Mouse (Mus musculus) kidney, postnatal 0 days (tissue): ENCODE measurements around the gene Odf4. TPM values are rescaled to one million over a fixed set of nuclear protein-coding genes. Genes with fewer than 3 reads are reported as not detected.
"Not testable (repeated sequence)": the region's sequence is repeated elsewhere in the genome, so short reads cannot be mapped to it uniquely, and the experiment has no call there.

ENCODE experiments used
- ATAC-seq: fragments of 200-750 bp; cut with Nextera tagmentation; replicated peaks from 2 replicates; pipeline ENCODE4 v1.8.0; 2017; ENCODE audit warnings: low read depth, moderate number of reproducible peaks, moderate TSS enrichment, moderate library complexity; ENCODE audit not compliant: low FRiP score
- DNase-seq: peaks from one replicate; pipeline ENCODE4 v3.0.0-alpha.2; 2016; ENCODE audit warnings: low spot score
- H3K27ac ChIP-seq: fragments of 300-500 bp; sonication (generic); 2 replicates; pipeline ENCODE4 v1.5.1; 2014; ENCODE audit warnings: mild to moderate bottlenecking
- H3K27me3 ChIP-seq: fragments of 300-500 bp; sonication (generic); 2 replicates; pipeline ENCODE4 v1.6.1; 2014; ENCODE audit warnings: low read length, mixed read lengths; ENCODE audit not compliant: insufficient read depth
- H3K36me3 ChIP-seq: fragments of 300-500 bp; sonication (generic); 2 replicates; pipeline ENCODE4 v1.6.1; 2014; ENCODE audit warnings: low read length, mixed read lengths; ENCODE audit not compliant: insufficient read depth
- H3K4me1 ChIP-seq: fragments of 300-500 bp; sonication (generic); replicated peaks from 2 replicates; pipeline ENCODE4 v1.6.1; 2014; ENCODE audit warnings: antibody characterized with exemption, low read length, mixed read lengths; ENCODE audit not compliant: insufficient read depth
- H3K4me2 ChIP-seq: fragments of 300-500 bp; sonication (generic); 2 replicates; pipeline ENCODE4 v1.6.1; 2014; ENCODE audit warnings: mild to moderate bottlenecking, low read length, moderate library complexity, mixed read lengths
- H3K4me3 ChIP-seq: fragments of 300-500 bp; sonication (generic); replicated peaks from 2 replicates; pipeline ENCODE4 v1.5.1; 2014; ENCODE audit warnings: low read depth, low read length
- H3K9ac ChIP-seq: fragments of 300-500 bp; sonication (generic); 2 replicates; pipeline ENCODE4 v1.6.1; 2014; ENCODE audit warnings: low read depth, low read length
- H3K9me3 ChIP-seq: fragments of 300-500 bp; sonication (generic); replicated peaks from 2 replicates; pipeline ENCODE4 v1.6.1; 2016; ENCODE audit warnings: low read length, inconsistent platforms, mixed read lengths
- CTCF ChIP-seq: IDR thresholded peaks from 2 replicates; pipeline ENCODE4 v1.5.1; 2016; ENCODE audit warnings: antibody characterized with exemption, low read depth, mild to moderate bottlenecking, moderate library complexity
- WGBS: fragments of 180-500 bp; shearing (Covaris S2); extraction: QIAGEN DNeasy Blood & Tissue Kit; methylation state at CpG from one replicate; pipeline ENCODE4 v1.1.7; 2014; 5-methylcytosine and 5-hydroxymethylcytosine counted together
- polyA plus RNA-seq: library from polyadenylated mRNA; unstranded; fragments of >200 nt; fragmentation: Nextera tagmentation; extraction: Ambion mirVana; gene quantifications from 2 replicates; pipeline ENCODE4 v1.2.1, GENCODE M21; 2015

Odf4 gene
- polyA plus RNA-seq, 1 experiment from 2014 or later = 0.29 TPM

DNA sequence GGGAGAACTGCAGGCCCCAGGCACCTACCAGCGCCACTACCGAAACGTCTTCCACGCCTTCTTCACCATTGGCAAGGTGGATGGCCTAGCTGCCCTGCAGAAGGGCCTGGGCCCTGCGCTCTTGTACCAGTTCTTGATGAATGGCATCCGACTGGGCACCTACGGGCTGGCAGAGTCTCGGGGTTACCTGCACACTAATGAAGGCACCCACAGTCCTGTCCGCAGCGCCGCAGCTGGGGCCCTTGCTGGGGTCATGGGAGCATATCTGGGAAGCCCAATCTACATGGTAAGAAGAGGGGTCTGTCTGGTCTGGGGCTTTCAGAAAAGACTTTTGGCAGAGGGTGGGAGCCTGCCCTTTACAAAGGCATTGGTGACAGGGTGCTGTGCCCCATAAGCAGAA lies 41.9 kb upstream of the Odf4 start:
- Histone ChIP-seq H3K27me3 (no peaks in the 10 kb centered on the region), H3K9ac (0 out of 2 replicates have a peak overlapping the region, but pooled peaks have one; percentile 44), H3K4me1 (peaks cover 6% of the 10 kb centered on the region; the same call in 1 of the 2 replicates), H3K36me3 (no peaks in the 10 kb centered on the region), H3K9me3 (no peaks in the 10 kb centered on the region), H3K4me3 (no peak overlapping the region), H3K27ac (no peak overlapping the region), H3K4me2 (peak overlapping the region; percentile 81)
- TF ChIP-seq CTCF = no peak
- WGBS = 88% methylated on average over 11 of the region's 11 CpGs
- no peak for DNase-seq
- no peak for ATAC-seq

DNA sequence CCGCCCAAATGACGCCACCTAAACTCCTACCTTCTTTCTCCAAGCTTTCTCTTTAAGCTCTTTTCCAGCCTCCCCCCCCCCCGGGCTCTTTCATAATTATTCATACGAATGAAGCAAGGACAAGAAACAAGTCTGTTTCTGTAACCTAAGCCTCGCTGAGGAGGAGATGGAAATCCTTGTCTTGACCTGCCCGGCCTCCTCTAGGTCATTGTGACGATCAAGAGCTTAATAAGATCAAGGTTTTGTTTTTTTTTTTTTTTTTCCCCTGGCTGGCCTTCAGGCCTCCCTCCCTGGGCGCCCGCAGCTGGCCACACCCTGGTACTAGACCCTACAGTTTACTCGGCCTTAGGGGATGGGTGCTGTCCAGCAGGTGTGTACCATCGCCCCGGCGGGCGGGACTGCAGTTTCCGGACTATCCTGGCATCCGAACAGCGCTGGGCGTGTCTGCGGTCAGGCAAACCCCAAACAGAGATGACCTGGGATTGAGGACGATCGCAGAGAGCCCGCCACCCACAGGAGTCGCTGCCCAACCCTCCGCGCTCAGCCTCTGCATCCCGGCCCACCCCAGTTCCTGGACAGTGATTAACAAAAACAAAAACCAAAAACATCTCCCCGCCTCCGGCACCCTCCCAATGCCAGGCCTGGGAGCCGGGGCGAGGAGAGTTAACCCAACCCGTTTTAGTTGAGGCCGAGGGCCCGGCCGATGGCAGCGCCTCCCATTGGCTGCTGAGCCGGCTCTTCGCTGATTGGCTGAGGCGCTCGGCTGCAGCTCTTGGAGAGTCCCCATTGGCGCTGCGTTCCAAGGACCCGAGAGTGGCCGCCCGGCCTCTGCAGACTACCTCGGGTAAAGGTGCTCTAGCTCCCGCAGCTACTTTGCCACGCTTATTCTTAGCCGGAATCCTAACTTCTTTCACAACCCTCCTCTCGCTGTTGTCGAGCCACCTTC lies 40.7 kb upstream of the Odf4 start, which contains the start of gene Slc25a35:
Slc25a35 (plus strand) TSS at position 795 of the 946 bp plus-strand sequence.
- ATAC-seq (peak; percentile 93), DNase-seq (peak; percentile 94)
- H3K4me3 ChIP-seq = peak within 1 kb of the TSS; percentile 43
- TF ChIP-seq CTCF = peak; percentile 42
- H3K27me3 ChIP-seq = no peaks in the 10 kb centered on the region
- H3K9ac ChIP-seq = peak within 1 kb of the TSS; percentile 44
- 1% methylated on average over 50 of the region's 50 CpGs for WGBS
- no peak within 1 kb of the TSS for H3K27ac ChIP-seq
- H3K36me3 ChIP-seq = no peaks in the 10 kb centered on the region
- peaks cover 6% of the 10 kb centered on the region; the same call in 1 of the 2 replicates for H3K4me1 ChIP-seq
- no peaks in the 10 kb centered on the region for H3K9me3 ChIP-seq
- peak within 1 kb of the TSS; percentile 81 for H3K4me2 ChIP-seq

DNA sequence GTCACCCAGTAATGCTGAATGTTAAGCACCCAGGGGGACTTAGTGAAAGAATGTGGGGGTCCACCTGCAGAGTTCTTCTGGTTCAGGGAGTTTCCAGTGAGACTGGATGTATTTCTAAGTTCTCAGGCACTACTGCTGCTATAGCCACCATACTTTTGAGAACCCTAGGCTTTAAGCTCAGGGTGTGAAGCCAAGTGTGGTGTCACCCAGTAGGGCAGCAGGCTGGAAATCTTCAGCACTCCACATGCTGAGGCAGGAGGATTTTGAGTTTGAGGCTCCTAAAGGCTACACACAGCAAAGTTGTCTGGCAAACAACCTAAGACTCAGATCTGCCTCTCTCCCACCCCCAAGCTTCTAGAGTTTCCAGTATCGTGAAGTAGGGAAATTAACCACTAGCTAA lies 39.7 kb upstream of the Odf4 start:
- Histone ChIP-seq H3K27me3 (no peaks in the 10 kb centered on the region), H3K27ac (no peak overlapping the region), H3K4me1 (peaks cover 6% of the 10 kb centered on the region; the same call in 1 of the 2 replicates), H3K9me3 (no peaks in the 10 kb centered on the region), H3K4me3 (no peak overlapping the region), H3K36me3 (no peaks in the 10 kb centered on the region), H3K4me2 (no peak overlapping the region), H3K9ac (no peak overlapping the region)
- DNase-seq (no peak), ATAC-seq (no peak)
- 28% methylated on average over 1 of the region's 1 CpGs for WGBS
- no peak for TF ChIP-seq CTCF

DNA sequence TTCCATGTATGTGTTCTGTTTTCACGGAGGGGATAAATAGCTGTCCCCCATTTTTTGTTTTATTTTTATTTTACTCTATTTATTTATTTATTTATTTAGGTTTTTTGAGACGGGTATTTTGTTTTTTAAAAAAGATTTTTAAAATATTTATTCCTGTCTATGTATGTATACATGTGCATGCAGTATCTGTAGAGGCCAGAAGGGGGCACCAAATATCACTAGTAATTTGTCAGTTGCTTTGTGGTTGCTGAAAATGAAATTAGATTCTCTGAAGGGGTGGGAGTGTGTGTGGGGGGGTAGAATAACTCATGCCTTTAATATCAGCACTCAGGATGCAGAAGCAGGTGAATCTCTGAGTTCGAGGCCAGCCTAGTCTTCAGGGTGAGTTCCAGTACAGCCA lies 39.0 kb upstream of the Odf4 start:
- ATAC-seq = no peak
- no peak overlapping the region for H3K4me2 ChIP-seq
- H3K4me3 ChIP-seq = no peak overlapping the region
- H3K4me1 ChIP-seq = peaks cover 6% of the 10 kb centered on the region; the same call in 1 of the 2 replicates
- no peak overlapping the region for H3K27ac ChIP-seq
- WGBS = 39% methylated on average over 3 of the region's 3 CpGs
- H3K9me3 ChIP-seq = no peaks in the 10 kb centered on the region
- no peaks in the 10 kb centered on the region for H3K36me3 ChIP-seq
- no peaks in the 10 kb centered on the region for H3K27me3 ChIP-seq
- H3K9ac ChIP-seq = no peak overlapping the region
- TF ChIP-seq CTCF = peak; percentile 69
- DNase-seq = peak; percentile 74

DNA sequence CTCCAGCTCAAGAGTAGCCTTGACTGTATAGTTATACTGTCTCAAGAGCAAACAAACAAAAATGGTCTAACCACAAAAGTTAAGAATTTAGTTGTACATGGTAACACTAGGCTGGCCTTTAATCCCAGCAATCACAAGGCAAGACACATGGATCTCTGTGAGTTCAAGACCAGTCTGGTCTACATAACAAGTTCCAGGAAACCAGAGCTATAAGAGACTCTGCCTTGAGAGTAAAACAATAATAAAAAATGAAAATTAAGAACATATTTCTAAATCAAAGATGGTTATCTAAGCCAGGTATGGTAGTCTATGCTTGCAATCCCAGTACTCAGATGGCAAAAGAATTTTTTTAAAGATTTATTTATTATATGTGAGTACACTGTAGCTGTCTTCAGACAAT lies 38.2 kb upstream of the Odf4 start:
- no peak overlapping the region for H3K27ac ChIP-seq
- no peak for TF ChIP-seq CTCF
- peaks cover 6% of the 10 kb centered on the region; the same call in 1 of the 2 replicates for H3K4me1 ChIP-seq
- DNase-seq (no peak), ATAC-seq (no peak)
- no peaks in the 10 kb centered on the region for H3K36me3 ChIP-seq
- H3K9ac ChIP-seq = no peak overlapping the region
- H3K4me3 ChIP-seq = no peak overlapping the region
- H3K27me3 ChIP-seq = no peaks in the 10 kb centered on the region
- H3K4me2 ChIP-seq = no peak overlapping the region
- H3K9me3 ChIP-seq = no peaks in the 10 kb centered on the region

DNA sequence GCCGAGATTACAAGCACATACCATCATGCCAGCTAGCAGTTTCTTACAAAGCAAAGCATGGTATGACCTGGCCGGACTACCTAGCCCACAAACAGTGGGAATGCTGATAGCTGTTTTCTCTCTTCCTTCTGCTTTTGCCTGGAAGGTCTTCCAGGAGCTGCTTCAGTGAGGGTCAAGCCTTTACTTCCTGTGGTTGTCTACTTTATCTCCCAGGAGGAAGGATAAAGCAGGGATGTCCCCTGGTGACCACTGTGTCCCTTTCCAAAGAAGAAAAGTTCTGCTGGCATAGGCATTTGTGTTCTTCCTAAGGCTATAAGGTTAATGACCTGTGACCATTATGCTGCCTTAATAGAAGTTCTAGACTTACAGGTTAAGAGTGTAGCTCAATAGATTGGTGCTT lies 36.5 kb upstream of the Odf4 start:
- 78% methylated on average over 2 of the region's 2 CpGs for WGBS
- TF ChIP-seq CTCF = no peak

DNA sequence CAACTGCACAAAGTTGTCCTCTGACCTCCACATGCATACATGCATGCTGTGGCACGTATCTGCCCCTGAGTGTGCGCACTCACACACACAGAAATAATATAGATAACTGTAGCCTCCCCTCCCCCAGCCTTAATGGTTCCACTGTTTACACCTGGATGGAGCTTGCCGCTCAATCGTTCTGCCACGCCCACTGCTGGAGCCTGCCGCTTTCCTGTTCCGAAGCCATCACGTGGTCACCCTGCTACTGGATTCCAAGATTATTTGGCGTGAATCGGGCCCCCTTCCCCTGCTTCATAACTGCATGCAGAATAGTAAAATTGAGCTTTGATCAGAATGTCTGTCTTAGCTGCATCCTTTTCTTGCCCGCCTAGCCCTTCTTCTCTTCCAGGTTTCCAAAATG lies 35.3 kb upstream of the Odf4 start:
- ATAC-seq, H3K27me3 ChIP-seq, H3K27ac ChIP-seq, H3K36me3 ChIP-seq, DNase-seq, H3K9me3 ChIP-seq, H3K4me2 ChIP-seq, H3K9ac ChIP-seq, H3K4me3 ChIP-seq, H3K4me1 ChIP-seq: not testable (repeated sequence)
- WGBS = 22% methylated on average over 11 of the region's 11 CpGs

More for the DNA sequence above, 36.5 kb upstream of the Odf4 start:
- Histone ChIP-seq H3K4me3 (no peak overlapping the region), H3K9ac (no peak overlapping the region), H3K4me1 (peaks cover 2% of the 10 kb centered on the region; the same call in 1 of the 2 replicates), H3K27me3 (no peaks in the 10 kb centered on the region), H3K36me3 (no peaks in the 10 kb centered on the region), H3K4me2 (no peak overlapping the region), H3K9me3 (no peaks in the 10 kb centered on the region), H3K27ac (no peak overlapping the region)
- no peak for ATAC-seq
- no peak for DNase-seq
